Mouse (Mus musculus) forebrain, embryonic 10.5 days (tissue): Measurements from ENCODE around the gene Sirt7. TPM values are rescaled to one million over a fixed set of nuclear protein-coding genes. Genes with fewer than 3 reads are reported as not detected.

Experiments
- DNase-seq: peaks from one replicate; pipeline ENCODE4 v3.0.0-alpha.2; 2017; ENCODE audit warnings: low spot score; ENCODE audit errors: extremely low spot score
- H3K27ac ChIP-seq: fragments of 300-500 bp; sonication (generic); 2 replicates; pipeline ENCODE4 v1.5.1; 2016; ENCODE audit warnings: mild to moderate bottlenecking
- H3K27me3 ChIP-seq: fragments of 300-500 bp; sonication (generic); 2 replicates; pipeline ENCODE4 v1.6.1; 2016; ENCODE audit warnings: mild to moderate bottlenecking; ENCODE audit not compliant: poor library complexity, severe bottlenecking
- H3K36me3 ChIP-seq: fragments of 300-500 bp; sonication (generic); replicated peaks from 2 replicates; pipeline ENCODE4 v1.6.1; 2016; ENCODE audit warnings: mild to moderate bottlenecking, moderate library complexity
- H3K4me1 ChIP-seq: fragments of 300-500 bp; sonication (generic); 2 replicates; pipeline ENCODE4 v1.6.1; 2016
- H3K4me3 ChIP-seq: fragments of 300-500 bp; sonication (generic); 2 replicates; pipeline ENCODE4 v1.5.1; 2016; ENCODE audit warnings: mild to moderate bottlenecking, moderate library complexity
- H3K9me3 ChIP-seq: fragments of 300-500 bp; sonication (generic); 2 replicates; pipeline ENCODE4 v1.6.1; 2016; ENCODE audit warnings: mild to moderate bottlenecking, moderate library complexity
- WGBS: fragments of 180-500 bp; shearing (Covaris S2); methylation state at CpG from one replicate; pipeline ENCODE4 v1.1.7; 2016; 5-methylcytosine and 5-hydroxymethylcytosine counted together
- polyA plus RNA-seq: library from polyadenylated mRNA; unstranded; fragments of >200 nt; fragmentation: Nextera tagmentation; extraction: Ambion mirVana; gene quantifications from 2 replicates; pipeline ENCODE4 v1.2.1, GENCODE M21; 2016

The Sirt7 gene
- polyA plus RNA-seq, 1 experiment from 2014 or later = 32.8 TPM

DNA sequence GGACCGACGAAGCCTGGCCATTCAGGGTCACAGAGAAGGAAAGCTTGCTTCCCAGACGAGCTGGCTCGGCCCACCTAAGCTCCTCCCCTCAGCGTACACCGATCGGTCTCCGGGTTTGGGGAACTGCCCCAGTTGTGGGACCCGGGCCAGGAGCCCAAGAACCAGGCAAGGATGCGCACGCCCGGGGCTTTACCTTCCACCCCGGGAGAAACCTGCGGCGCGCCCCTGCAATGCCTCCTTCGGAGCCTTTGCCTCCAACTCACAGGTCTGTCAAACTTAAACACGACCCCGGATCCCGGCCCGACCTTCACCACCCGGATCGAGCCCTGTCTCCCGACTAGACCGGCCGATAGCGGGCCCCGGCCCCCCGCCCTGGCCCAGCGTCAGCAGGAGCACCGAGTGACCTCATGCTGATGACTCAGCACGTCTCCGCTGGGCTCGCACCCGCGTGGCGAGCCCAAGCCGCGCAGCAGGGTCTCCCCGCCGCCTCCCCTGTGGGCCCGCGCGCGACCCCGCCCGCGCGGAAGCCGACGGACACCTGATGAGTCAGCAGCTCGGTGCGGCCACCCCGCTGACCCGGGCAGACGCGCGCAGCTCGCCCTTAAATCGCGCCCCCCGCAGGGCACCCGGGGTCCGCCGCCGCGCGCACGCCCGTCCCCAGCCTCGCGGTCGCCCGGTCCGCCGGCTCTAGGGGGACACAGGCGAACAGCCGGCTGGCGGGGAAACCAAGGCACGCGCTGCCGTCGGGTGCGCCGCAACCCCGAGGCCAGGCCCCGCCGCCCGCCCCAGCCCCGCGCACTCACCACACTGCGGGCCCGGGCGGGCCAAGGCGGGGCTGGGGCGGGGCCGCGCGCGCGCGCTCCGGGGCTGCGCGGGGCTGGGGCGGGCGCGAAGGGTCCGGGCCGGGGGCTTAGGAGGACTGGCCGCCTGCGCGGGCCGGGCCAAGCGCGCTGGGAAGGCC is 7.8 kb upstream of the Sirt7 start:
- no peaks in the 10 kb centered on the region for H3K9me3 ChIP-seq
- no peaks in the 10 kb centered on the region for H3K27me3 ChIP-seq
- H3K4me1 ChIP-seq = peaks cover 69% of the 10 kb centered on the region
- DNase-seq = peak; percentile 65
- under 1% methylated on average over 115 of the region's 116 CpGs for WGBS
- H3K4me3 ChIP-seq = peak overlapping the region; percentile 96
- peaks cover 23% of the 10 kb centered on the region for H3K36me3 ChIP-seq
- peak overlapping the region; percentile 97 for H3K27ac ChIP-seq

- H3K27ac ChIP-seq = peak overlapping the region; percentile 97
- DNase-seq = no peak
- H3K4me1 ChIP-seq = peaks cover 68% of the 10 kb centered on the region
- H3K36me3 ChIP-seq = peaks cover 33% of the 10 kb centered on the region
- peak overlapping the region; percentile 96 for H3K4me3 ChIP-seq
- 71% methylated on average over 4 of the region's 4 CpGs for WGBS
- no peaks in the 10 kb centered on the region for H3K27me3 ChIP-seq
- H3K9me3 ChIP-seq = no peaks in the 10 kb centered on the region
These were observed 6.8 kb upstream of the Sirt7 start for GRCm38 (mm10) chr11:120631726-120632448.

- H3K27me3 ChIP-seq = no peaks in the 10 kb centered on the region
- no peak for DNase-seq
- peak overlapping the region; percentile 97 for H3K27ac ChIP-seq
- H3K4me3 ChIP-seq = peak overlapping the region; percentile 96
- no peaks in the 10 kb centered on the region for H3K9me3 ChIP-seq
- peaks cover 41% of the 10 kb centered on the region for H3K36me3 ChIP-seq
- H3K4me1 ChIP-seq = peaks cover 63% of the 10 kb centered on the region
- 54% methylated on average over 7 of the region's 7 CpGs for WGBS
These were observed 6.1 kb upstream of the Sirt7 start for GRCm38 (mm10) chr11:120630881-120631725.

DNA sequence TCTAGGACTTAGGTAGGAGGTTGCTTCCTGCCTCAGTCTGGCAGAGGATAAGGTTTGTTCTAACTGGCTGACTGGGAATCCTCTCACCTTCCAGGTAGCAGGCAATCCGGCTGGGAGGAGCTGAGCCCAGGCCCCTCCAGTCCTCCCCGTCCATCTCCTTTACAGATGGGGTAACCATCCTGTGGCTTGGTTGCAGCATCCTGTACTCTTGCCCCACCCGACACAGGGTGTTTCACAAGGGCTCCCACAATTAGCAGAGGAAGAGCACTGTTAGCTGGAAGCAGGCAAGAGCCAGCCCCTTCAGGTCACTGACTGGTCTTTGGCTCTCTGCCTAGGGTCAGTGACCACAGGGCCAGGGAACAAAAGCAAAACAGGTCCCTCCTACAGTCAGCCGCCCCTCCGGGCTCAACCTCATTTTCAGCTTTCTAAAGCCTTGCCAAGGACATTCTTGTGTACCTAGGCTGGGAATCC is 5.4 kb upstream of the Sirt7 start:
- 40% methylated on average over 5 of the region's 5 CpGs for WGBS
- Histone ChIP-seq H3K36me3 (peaks cover 42% of the 10 kb centered on the region), H3K4me3 (peak overlapping the region; percentile 96), H3K27me3 (no peaks in the 10 kb centered on the region), H3K9me3 (no peaks in the 10 kb centered on the region), H3K27ac (peak overlapping the region; percentile 62), H3K4me1 (peaks cover 66% of the 10 kb centered on the region)
- DNase-seq = no peak

DNA sequence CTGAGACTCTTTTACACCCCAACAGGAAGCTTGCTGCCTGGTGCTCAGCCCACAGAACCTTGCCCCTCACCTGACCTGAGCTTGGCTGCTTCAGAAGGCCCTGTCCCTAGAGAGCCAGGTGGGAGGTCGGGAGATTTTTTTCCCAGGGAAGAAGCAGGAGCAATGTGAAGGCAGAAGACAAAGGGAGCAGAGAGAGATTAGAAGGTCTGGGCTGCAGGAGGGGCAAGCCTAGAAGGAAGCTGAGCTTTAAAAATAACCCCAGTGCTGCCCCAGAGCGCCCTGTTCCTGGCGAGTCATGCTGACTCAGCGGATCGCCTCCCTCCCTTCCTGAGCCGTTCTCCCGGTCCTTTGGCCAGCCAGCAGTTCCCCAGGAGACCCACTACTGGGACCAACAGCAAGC is 4.9 kb upstream of the Sirt7 start:
- WGBS = 25% methylated on average over 7 of the region's 7 CpGs
- Histone ChIP-seq H3K27ac (peak overlapping the region; percentile 62), H3K4me1 (peaks cover 72% of the 10 kb centered on the region), H3K36me3 (peaks cover 42% of the 10 kb centered on the region), H3K27me3 (no peaks in the 10 kb centered on the region), H3K9me3 (no peaks in the 10 kb centered on the region), H3K4me3 (peak overlapping the region; percentile 96)
- DNase-seq = no peak

- Histone ChIP-seq H3K27ac (peak overlapping the region; percentile 62; the same call in 1 of the 2 replicates), H3K4me1 (peaks cover 73% of the 10 kb centered on the region), H3K9me3 (no peaks in the 10 kb centered on the region), H3K4me3 (peak overlapping the region; percentile 96; the same call in 1 of the 2 replicates), H3K36me3 (peaks cover 42% of the 10 kb centered on the region), H3K27me3 (no peaks in the 10 kb centered on the region)
- DNase-seq = no peak
- WGBS = 82% methylated on average over 23 of the region's 23 CpGs
These were observed 4.3 kb upstream of the Sirt7 start for GRCm38 (mm10) chr11:120629341-120629730.

GRCm38 (mm10) chr11:120628601-120629340 is 3.7 kb upstream of the Sirt7 start:
- peak overlapping the region; percentile 96; the same call in 1 of the 2 replicates for H3K4me3 ChIP-seq
- no peaks in the 10 kb centered on the region for H3K9me3 ChIP-seq
- H3K36me3 ChIP-seq = peaks cover 42% of the 10 kb centered on the region
- H3K27ac ChIP-seq = no peak overlapping the region
- no peaks in the 10 kb centered on the region for H3K27me3 ChIP-seq
- 96% methylated on average over 23 of the region's 23 CpGs for WGBS
- DNase-seq = no peak
- H3K4me1 ChIP-seq = peaks cover 73% of the 10 kb centered on the region

- no peaks in the 10 kb centered on the region for H3K9me3 ChIP-seq
- no peak overlapping the region for H3K27ac ChIP-seq
- DNase-seq = no peak
- peaks cover 51% of the 10 kb centered on the region for H3K36me3 ChIP-seq
- WGBS = 86% methylated on average over 22 of the region's 22 CpGs
- H3K4me1 ChIP-seq = peaks cover 72% of the 10 kb centered on the region
- no peaks in the 10 kb centered on the region for H3K27me3 ChIP-seq
- no peak overlapping the region; the same call in 1 of the 2 replicates for H3K4me3 ChIP-seq
These were observed 2.6 kb upstream of the Sirt7 start for GRCm38 (mm10) chr11:120627468-120628300.

- Histone ChIP-seq H3K4me1 (peaks cover 64% of the 10 kb centered on the region), H3K9me3 (no peaks in the 10 kb centered on the region), H3K27me3 (no peaks in the 10 kb centered on the region), H3K4me3 (no peak overlapping the region), H3K36me3 (peaks cover 59% of the 10 kb centered on the region), H3K27ac (no peak overlapping the region)
- WGBS = 92% methylated on average over 11 of the region's 11 CpGs
- no peak for DNase-seq
These were observed 1.9 kb upstream of the Sirt7 start for GRCm38 (mm10) chr11:120626785-120627467.

DNA sequence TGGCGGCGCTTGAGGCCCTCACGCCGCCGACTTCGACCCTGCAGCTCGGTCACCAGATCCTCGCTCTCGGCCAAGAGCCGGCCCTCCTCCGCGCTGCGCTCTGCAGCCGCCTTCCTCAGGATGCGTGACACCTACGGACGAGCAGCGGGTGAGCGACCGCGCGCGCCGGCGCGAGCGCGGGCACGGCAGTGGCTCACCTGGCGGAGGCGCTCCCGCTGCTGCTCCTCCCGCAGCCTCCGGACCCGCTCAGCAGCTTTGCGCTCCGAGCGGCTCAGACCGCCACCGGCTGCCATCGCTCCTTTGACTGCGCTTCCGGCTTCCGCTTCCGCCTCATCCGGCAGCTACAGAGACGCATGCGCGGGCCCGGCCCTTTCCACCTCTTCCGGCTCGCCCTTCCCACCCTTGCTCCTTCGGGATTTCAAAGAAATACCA is 344 bp downstream of the Sirt7 start:
- H3K9me3 ChIP-seq = no peaks in the 10 kb centered on the region
- peaks cover 76% of the 10 kb centered on the region for H3K36me3 ChIP-seq
- peak overlapping the region; percentile 83 for H3K27ac ChIP-seq
- H3K4me3 ChIP-seq = peak overlapping the region; percentile 88
- no peaks in the 10 kb centered on the region for H3K27me3 ChIP-seq
- H3K4me1 ChIP-seq = peaks cover 42% of the 10 kb centered on the region
- WGBS = under 1% methylated on average over 53 of the region's 53 CpGs
- DNase-seq = peak; percentile 82
